Mouse (Mus musculus) c-Kit-negative CD71-positive TER-119-positive erythroid progenitor cells, embryonic 14.5 days (primary cell): Measurements from ENCODE around the gene Tspan7.

Experiments
- DNase-seq: peaks from one replicate; pipeline ENCODE4 v3.0.0-alpha.2; 2013; ENCODE audit warnings: low read depth, low spot score

The Tspan7 gene

DNA sequence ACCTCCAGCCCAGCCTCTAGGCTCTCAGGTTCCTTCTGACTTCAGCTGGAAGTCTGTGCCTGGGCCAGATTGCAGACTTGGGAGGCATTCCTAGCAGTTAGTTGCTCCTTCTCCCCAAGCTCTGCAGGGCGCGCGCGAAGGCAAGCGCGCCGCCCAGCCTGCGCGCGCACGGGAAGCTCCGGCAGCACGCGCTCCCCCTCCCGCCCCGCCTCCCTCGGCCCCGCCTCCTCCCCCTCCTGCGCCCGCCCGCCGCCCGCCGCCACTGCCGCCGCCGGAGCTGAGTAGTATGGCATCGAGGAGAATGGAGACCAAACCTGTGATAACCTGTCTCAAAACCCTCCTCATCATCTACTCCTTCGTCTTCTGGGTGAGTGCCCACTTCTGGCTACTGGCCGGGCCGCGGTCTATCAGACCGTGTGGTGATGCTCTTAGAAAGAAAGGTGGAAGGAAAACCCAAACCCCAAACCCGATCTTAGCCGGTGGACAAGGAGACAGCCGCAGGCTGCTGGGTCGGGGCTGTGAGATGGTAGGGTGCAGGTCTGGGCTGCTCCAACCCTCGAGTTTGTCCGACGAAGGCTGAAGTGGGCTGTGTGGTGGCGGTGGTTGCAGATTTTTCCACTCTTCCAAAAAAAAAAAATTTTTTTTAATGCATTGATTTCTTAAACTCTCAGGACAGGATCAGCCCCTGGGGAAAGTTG, at the start of gene Tspan7:
Gene Tspan7, plus strand, starts transcription at position 287 of the 698 bp plus-strand sequence.
- DNase-seq, result no peak

DNA sequence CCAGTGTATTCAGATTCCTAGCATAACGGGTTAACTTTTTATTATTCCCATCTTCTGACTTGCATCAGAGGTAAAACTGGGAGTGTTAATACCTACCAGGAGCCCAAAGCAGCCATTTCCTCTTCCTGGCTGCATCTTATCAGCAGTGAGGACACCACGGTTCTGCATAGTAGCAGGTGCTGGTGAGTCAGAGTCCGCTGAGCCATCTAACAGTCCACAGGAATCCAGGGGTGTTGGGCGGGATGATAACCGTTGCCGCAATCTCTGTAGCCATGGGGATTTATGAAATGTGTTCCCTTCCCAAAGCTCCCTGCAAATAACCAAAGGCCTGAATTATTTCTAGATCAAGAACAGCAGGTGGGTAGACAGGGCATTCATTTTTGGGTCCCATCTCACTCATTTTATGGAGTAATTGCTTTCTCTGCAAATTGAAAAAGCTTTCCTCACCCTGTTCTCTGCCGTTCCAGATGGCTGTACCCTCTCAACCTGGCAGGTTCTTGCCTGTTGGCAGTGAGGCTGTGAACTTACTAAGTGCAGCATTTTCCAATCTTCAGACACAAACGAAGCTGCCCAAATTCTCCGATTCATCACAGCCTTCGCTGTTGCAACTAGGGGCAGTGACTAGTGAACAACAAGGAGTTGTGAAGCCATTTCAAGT, 35.5 kb upstream of the Tspan7 start:
- DNase-seq, result no peak

DNA sequence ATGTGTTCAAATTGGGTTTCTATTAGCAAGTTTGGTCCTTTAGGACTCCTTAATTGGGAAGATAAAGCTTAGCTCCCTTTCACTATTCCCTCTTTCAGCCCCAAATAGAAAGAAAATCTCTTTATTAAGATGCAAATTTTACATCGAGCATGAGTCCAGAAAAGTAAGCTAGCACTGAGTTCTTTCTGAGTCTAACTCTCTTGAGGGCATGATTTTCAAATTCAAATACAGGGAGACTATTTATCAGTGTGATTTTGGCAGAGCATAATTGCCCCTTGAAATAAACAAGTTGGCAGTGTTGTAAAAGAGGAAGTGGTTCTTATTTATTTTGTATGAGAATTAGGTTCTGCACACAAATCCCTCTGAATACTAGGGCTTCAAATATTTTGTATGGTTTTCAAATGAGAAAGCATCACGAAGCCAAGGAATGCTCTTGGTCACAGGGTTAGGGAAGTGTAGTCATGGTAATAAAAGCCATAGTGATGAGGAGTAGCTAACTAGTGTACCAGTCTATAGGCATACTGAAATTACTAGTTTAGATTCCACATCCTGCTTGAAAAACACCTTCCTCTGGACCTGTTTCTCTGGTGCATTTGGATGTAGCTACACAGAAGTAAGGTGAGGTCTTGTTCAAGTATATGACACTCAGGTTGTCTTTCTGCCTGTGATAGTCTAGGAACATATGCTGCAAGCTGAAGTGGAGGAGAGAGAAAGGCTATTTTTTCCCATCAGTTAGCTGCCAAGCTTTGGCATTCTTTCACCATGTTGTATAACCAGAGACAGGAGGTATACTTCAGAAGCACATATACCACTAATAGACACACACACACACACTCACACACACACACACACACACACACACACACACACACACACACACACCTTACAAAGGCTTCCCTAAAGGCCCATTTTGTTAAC, 34.6 kb upstream of the Tspan7 start:
- no peak for DNase-seq

DNA sequence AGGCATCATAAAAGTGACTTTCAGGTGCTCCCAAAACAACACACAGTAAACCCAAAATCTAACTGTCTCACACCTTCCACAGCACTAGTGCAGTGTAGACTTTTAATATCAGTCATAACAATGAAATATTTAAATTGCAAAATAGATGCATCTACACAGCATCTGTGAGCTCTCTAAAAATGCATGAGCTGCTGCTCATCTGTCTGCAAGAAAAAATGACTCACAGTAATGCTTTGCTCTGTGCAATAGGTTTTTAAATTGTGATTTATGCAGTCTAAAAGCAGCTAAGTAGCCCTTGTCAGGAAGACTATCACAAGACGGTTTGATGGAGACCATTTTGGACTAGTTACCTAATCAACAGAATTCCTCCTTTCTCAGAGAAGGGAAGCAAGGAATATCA, 31.2 kb upstream of the Tspan7 start:
- no peak for DNase-seq

DNA sequence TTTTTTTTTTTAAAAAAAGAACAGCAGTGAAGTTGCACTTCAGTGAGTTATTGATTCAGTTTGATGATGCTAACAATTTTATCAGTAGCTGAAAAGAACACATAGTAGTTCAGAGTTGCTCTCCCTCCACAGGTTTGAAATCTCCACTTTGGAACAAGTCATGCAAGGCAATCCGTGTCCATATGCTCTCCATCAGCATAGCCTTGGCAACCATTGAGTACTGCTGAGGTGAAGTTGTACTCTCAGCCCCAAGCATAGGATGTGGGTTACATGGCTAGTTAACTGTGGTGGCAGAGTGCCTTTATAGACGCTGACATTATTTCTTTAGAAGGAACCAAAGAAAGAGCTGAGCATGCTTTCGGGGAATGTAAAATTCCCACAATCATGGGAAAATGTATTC, 27.7 kb upstream of the Tspan7 start:
- DNase-seq, result no peak

DNA sequence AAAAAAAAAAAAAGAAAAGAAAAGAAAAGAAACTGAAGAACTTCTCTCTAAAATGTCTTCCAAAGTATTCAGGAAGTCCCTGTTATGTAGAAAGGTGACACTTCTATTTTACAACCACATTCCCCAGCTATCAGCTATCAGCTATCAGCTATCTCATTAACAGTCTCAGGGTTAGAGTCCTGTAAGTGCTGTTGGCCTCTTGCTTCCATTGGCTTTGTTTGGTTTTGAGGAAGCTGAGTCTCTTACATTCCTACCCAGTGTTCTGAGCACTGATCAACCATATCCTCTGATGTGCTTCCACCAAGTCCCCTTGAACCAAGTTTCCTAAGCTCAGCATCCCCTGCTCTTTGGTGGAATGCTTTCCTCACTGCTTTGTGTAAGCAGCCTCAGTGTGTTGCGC, 7.9 kb upstream of the Tspan7 start:
- DNase-seq, result no peak

DNA sequence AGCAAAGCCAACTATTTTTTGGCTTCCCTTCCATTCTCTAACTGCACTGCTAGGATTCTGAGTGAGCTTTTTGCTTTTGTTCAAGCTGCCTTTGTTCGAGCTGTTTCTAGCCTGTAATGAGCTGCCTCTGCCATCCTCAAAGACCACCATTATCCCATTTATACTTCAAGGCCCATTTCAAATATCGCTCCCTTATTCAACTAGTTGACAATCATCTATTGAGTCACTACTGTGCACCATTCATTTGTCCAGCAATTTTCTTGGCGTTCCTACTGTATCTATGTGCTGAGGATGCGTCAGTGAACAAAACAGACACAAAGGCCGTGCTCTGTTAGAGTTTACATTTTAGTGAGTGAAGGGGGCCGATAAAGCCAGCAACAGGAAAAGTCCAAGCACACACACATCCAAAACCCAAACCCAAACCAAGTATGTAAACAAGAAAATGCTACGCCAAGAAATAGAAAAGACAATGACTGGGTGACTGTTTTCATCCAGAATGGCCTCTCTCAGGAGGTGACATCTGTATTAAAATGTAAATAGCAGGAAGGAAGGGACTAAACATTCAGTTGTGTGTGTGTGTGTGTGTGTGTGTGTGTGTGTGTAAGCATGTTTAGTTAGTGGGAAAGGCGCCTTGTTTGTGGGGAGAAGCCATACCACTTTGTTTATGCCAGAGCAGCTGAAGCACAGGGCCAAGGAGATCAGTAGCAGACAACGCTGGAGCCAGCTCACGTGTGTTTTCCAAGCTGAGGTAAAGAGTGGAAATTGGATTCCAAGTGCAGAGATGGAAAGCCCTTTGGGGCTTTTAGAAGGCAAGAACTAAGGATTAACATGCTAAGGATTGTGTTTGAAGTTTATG, 5.7 kb upstream of the Tspan7 start:
- no peak for DNase-seq

DNA sequence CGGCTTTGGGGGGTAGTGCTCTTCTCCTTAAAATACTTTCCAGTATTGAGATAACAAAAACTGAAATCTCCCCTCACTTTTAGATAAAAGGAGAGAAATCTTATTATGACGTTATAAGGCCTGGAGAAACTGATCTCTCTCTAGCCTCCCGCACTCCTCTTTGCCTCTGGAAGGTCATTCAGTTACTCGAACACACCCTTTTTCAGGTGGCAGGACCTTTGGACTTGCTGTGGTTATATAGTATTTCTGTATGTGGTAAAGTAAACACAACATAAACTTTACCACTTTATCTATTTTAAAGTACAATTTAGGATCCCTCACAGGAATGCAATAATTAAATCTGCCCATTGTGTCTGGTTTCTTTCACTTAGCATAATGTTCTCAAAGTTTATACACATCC, 5.0 kb upstream of the Tspan7 start:
- no peak for DNase-seq

DNA sequence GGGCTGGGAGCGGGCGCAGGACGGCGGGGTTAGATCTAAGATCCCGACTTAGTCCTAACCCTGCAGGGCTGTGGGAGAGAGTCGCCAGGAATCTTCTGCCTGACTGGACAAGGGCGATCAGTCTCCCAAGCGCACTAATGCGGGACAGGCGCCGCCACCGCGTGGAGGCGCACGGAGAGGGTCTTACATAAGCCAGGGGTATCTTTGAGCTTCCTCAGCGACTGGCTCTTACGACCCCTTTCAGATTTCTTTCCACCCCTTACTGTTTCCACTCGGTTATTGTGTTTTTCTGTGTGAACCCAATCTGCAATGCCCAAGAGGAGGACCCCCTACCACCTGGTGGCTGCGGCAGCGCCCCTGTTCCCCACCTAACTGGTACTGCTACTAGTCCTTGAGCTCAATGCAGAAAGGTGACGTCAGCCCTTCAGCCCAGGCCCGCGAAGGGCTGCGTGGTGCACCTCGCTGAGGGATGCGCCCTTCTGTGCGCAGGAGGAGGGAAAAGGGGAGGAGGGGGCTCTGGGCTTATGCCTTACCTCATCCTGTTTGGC, 780 bp downstream of the Tspan7 start:
- DNase-seq, result no peak

DNA sequence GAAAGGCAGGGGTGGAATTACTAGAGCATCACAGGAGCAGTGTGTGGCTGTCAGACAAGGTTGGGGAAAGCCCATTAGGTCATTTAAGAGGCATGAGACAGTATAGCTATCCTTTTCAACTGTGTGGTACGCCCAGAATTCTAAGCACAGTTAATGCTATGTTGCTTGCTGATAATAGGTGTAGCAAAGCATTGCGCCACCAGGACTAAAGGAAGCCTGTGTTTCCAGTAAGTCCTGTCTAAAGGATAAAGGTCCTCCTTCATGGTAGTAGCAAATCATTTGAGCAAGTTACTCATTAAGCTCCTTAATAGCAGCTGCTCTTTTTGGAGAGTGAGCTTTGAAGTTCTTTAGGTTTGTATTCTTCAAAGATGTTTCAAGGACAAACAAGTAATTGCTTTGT, 13.6 kb downstream of the Tspan7 start:
- no peak for DNase-seq

DNA sequence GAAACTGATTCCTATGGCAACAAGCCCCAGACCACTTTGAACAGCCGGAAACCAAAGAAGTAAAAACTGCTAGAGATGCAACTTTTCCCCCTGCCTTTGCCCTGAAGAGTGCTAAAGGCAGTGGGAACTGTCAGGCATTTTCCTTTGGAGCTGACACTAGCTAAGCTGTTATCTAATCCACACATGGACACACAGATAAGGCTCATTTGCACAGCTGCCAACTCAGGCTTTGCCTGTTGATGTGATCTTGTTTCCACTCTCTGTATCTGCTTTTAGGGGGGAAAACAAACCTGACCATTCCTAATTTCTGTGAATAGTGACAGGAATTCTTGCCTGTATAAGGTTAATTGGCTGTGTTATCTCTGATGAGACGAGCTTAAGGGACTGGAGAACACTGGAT, 17.7 kb downstream of the Tspan7 start:
- no peak for DNase-seq

DNA sequence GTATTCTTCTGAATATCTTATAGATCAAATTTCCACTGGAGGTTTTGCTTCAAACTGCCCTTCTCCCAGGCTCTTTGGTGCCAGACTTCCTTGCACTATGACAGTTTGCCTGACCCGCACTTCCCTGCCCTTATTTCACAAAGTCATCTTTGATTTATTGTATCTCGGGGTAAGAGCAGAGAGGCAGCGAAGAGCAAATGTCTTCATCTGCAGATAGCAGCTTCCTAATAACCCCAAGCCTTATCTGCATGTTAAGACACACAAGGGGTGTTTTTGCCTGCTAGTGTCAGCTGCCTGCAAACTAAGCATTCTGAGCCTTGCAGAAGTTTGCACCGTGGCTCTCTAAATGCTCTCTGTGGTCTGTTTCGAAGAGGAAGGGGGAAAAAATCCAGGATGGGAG, 29.5 kb downstream of the Tspan7 start:
- DNase-seq, result no peak

DNA sequence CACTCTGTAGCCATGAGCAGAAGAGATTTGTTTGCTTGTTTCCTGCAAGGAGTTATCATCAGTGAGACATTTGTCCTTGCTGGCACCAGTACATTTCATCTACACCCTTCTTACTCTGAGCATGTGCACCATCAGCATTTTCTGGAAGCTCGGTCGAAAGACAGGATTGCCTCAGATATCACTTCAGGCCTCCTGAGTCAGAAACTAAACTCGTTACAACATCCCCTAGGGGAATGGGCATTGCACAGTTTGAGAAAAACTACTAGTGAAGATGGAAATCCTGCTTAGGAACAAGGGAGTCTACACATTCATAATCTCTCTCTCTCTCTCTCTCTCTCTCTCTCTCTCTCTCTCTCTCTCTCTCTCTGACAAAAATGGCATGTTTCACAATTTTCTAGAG, 30.0 kb downstream of the Tspan7 start:
- DNase-seq, result no peak

DNA sequence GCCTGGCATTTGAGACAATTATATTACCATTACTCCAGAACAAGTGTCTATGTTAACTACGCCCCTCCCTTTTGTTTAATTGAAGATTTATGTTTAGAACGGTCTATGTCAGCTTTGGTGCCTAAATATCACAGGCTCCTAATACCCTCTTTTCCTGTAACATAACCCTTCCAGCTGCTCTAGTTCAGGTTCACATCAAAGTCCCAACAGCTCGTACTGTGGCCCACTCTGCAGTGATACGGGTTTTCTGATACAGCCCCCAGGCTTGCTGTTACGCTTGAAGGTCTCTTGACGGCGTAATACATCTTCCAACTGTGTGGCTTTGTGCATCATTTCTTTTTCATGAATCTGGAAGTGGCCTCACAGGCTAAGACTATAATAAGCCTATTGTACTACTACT, 31.5 kb downstream of the Tspan7 start:
- DNase-seq, result no peak

DNA sequence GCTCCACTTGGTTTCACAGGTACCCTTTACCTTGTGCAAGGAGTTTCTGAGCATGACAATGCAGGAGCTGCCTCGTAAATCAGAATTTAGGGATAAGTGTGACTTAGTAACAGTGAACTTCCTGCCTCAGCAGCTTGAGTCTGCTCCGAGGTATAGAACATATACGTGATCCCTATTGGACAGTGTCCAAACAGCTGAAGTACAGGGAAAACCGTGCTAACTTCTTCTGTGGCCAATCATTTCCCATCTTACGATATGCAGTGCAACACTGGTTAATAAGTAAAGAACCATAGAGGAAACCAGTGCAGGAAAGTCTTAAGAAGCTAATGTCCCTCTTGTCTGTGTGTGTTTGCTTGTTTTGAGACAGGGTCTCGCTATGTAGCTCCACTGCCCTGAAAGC, 32.0 kb downstream of the Tspan7 start:
- DNase-seq, result no peak

DNA sequence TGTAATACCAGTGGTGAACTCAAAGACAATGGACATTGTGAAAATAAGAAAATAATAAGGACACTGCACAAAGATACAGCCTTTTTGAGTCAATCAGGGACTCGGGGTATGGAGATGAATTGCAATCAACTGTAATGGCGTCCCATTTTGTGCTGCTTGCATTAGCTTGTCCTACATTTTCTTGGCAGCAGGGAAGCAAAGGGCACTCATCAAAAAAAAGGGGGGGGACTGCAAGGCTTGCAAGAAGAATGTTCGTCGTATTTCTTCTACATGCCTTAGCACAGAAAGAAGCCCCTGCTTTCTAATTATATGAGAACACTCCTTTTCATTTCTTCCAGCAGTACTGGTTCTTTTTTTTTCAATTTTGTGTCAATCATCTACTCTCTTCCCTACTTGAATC, 32.8 kb downstream of the Tspan7 start:
- no peak for DNase-seq

DNA sequence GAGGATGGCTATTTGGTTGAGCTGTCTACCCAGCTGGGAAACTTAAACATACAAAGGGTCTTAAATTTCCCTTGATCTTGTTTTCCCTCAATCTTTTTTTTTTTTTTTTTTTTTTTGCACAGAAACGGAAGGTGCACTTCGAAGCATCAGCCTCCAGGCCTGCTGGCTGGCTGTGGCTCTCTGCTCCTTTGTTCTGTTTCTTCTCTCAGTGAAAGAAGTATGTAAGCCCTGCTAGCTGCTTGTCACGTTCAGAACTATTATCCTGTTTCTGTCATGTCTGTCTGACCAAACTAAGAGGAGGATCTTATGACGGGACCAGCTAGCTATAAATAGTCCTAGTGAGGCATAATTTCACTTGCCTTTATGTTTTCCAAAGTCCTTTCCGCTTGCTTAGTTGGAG, 33.6 kb downstream of the Tspan7 start:
- no peak for DNase-seq

DNA sequence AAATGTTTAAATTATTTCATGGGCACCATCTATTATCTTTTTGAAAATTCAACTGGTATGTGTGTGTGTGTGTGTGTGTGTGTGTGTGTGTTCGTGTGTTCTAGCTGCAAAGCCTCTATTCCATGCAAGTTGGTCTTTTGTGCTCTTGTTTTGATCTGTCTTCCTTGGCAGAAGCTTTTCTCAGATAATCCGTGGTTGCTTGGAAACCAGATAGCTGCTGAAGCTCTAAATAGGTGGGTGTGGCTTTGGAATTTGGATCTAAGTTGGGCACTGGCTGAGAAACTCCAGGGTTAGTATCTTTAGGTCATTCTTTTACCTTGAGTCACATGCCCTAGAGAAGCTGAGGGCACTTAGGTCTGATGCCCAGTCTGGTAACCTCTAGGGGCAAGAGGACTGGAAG, 50.5 kb downstream of the Tspan7 start:
- no peak for DNase-seq

DNA sequence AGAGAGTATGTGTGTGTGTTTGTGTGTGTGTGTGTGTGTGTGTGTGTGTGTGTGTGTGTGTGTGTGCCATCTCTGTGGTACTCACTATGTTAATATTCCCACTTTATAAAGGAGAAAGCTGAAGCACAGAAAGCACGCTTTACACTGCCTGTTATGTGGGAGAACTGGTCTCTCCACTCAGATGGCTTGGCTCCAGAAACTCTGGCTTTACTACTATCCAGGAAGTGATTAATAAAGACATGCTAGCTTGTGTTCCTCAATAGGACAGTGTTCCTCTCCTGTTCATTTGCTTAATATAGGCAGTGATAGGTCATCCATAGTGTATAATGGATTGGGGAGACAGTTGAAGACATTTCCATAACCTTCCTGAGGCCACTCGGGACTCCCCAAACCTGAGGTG, 54.1 kb downstream of the Tspan7 start:
- DNase-seq, result no peak

DNA sequence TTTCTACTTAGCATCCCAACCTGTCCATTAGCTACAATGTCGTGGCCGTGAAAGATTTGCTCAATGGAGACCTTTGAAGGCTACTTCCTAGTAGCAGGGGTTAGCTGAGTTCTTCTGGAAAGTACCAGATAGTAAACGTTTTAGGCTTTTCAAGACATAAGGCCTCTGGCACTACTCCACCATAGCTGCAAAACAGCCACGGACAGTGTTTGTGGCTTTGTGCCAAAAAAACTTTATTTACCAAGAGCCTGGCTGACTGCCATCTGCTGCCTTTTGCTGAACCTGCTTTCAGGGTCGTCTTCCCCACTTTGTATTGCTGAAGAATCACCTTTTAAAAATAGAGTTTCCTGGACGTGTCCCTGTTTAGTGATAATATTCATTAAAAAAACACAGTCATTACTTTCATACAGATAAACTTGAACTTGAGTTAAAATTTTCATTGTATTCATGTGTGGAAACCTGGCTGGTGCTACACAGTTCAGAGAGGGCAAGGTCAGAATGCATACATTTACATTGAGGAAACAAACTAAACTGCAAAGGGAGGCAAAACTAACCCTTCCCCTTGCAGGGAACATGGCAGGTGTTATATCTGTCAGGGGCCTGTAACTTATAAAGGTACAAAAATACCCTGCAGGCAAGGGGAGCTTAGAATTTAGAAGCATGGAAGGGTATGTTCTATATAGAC, 54.7 kb downstream of the Tspan7 start:
- DNase-seq, result no peak

DNA sequence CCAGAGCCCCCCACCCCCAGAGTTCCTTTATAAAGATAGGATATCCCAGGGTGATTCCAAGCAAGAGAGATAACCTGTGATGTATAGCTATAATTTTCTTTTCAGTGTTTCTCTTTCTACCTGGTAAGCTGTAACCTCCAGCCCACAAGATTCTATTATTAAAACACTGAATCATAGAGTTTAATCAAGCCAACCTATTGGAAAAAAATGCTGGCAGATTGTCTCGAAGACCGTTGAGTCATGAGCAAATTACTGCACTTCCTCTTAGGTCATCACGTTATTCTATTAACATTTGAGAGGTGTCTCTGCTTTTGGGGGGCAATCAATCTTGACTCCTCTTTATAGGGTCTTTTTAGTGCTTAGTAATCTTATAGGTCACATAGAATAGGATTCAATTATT, 61.9 kb downstream of the Tspan7 start:
- DNase-seq, result no peak
